Mouse (Mus musculus): Measurements from ENCODE around the gene Lamb2.

Gene Lamb2

DNA sequence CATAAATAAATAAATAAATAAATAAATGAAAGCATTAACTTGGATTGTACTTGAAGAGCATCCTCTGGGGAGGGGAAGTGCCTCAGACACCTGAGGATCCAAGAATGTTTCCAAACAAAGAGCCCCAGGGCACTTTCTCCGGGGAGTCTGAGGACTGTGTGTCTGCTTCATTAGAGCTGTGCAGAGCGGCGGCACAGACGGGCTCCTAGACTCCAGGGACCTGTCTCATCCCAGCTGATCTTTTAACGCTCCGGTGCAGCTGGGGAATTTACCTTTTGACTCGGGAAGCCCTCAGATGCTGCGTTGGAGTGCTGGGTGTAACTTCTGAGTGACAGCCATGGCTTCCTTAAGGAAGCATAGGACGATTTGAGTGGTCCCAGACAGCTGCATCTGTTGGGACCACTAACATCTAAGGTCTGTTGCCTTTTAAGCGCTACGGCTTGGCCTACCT is 18.3 kb upstream of the Lamb2 start, which contains the start of gene Klhdc8b:
Gene Klhdc8b, minus strand, starts transcription at position 401 of the 451 bp plus-strand sequence.
- 21% methylated on average over 11 of the region's 11 CpGs for WGBS

GRCm38 (mm10) chr9:108461675-108462074 is 17.9 kb upstream of the Lamb2 start:
- WGBS = 82% methylated on average over 5 of the region's 5 CpGs

DNA sequence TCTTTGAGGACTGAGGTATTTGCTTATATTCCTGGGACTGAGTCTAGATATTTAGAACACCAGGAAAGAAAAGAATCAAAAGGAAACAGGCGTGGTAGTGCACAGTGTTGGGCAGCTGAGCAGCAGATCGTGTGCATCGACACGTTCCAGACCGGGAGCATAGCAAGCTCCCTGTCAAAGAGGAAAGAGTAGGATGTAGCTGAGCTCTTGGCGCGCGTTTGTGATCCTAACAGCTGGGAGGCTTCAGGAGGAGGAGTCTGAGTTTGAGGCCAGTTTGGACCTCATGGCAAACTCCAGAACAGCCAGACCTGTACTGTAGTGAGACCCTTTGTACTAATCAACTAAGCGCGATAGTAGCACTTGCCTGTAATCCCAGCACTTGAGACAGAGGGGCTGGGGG is 17.3 kb upstream of the Lamb2 start:
- 69% methylated on average over 10 of the region's 10 CpGs for WGBS

GRCm38 (mm10) chr9:108463713-108464112 is 15.8 kb upstream of the Lamb2 start:
- WGBS = 96% methylated on average over 9 of the region's 9 CpGs

DNA sequence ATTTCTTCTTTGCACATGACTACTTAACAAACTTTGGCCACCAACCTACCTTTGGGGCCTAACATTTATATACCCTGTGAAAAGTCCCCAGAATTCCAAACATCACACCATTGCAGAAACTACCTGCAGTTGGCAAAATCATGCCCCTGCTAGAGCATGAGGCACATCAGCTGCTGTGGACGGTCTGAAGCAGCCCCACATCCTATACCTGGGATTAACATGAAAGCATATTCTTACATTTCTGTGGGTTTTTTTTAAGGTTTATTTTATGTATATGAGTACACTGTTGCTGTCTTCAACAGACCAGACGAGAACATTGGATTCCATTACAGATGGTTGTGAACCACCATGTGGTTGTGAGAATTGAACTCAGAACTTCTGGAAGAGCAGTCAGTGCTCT is 13.3 kb upstream of the Lamb2 start:
- WGBS = 95% methylated on average over 2 of the region's 2 CpGs

DNA sequence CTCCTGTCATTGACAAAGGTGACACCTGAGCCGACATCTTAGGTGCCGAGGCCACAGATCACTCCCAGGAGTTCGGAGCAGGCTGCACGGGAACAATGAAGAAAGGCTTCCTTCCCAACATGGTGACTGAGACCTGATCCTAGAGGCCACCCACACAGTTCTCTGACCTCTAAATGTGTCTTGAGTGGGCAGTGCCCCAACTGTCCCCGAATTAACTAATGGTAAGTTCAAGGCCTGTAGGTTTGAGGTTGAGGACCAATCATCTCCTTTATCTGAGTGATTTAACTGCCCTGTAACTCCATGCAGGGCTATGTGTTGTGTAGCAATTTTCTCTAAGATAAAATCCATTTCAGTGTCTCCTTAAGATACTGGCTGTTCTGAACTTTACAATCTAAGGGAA is 10.1 kb upstream of the Lamb2 start:
- WGBS = 85% methylated on average over 5 of the region's 5 CpGs

GRCm38 (mm10) chr9:108469845-108470244 is 9.7 kb upstream of the Lamb2 start:
- WGBS = 89% methylated on average over 4 of the region's 4 CpGs

DNA sequence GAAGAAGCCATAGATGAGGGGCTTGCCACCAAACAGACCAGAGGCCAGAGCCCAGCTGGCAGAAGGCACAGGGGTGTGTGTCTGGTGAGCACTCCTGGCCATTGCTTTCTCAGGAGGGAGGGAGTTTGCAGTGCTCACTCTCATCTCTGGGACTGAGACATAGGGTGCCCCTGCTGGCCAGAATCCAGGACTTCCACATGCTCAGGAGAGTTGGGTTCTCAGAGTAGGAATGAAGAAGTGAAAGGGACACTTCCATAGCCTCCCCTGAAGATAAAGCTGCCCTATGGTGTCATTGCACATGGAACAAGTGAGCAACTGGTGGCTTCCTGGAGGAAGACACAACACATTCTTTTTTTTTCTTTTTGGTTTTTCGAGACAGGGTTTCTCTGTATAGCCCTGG is 5.0 kb upstream of the Lamb2 start:
- WGBS = 54% methylated on average over 1 of the region's 1 CpGs

DNA sequence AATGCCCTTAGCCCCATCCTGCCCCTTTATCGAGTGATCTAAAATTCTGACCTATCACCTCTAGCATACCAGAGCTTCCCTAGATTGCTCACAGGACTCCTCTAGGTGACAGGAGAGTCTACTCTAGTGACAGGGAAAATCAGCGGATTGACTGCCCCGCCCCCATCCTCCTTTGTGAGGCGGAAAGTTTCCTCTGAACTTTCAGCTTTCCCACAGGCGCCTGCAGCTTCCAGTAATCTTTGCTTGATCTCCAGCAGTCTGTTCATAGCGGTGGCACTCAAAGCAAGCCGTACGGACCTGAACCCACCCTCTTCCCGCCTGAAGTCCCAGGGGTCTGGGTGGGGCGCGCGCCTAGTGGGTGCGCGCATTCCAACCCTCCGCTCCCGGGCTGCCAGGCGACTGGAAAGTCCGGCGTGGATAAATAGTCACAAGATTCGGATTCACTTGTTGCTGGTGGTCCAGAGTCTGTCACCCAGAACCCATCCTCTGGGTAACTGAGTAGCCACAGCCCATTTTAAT is 839 bp upstream of the Lamb2 start:
- WGBS = 3% methylated on average over 20 of the region's 20 CpGs

DNA sequence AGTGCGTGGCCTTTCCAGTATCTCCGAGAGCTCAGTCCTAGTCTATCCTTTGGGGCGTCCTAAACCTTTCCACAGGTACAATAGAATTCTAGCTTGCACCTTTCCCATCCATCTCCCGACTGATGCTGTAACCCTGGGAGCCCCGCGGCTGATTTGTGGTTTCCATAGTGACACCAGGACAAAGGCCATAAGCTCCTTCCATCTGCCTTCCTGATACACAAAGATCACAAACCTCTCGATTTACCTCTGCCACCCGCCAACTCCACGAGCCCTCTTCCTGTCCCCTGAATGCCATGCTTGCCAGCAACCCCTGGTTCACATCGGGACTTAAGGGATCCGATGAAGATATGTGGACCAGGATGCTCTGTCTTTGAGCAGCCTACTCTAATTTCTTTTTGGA is 295 bp upstream of the Lamb2 start:
- 31% methylated on average over 11 of the region's 11 CpGs for WGBS

- WGBS = 92% methylated on average over 28 of the region's 28 CpGs
These were observed 1.4 kb downstream of the Lamb2 start for GRCm38 (mm10) chr9:108480813-108481519.

DNA sequence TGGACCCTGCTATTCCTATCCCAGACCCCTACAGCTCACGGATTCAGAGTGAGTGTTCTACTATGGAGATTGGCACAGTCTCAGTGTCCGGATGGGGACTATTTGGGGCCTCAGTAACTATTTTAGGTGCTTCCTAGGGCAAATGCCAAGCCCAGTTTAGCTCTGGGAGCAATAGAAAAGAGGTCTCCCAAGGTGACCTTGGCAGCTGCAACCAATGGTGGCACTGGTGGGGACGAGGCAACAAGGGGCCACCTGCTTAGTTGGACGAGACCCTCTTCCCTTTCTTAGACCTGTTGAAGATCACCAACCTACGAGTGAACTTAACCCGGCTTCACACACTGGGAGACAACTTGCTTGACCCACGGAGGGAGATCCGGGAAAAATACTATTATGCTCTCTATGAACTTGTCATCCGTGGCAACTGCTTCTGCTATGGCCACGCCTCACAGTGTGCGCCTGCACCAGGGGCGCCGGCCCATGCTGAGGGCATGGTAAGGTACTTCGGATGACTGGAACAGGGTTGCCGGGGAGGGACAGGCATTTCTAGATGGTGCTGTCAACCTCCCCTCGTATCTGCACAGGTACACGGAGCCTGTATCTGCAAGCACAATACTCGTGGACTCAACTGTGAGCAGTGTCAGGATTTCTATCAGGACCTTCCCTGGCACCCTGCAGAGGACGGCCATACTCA is 2.1 kb downstream of the Lamb2 start:
- 91% methylated on average over 19 of the region's 19 CpGs for WGBS

- 93% methylated on average over 18 of the region's 18 CpGs for WGBS
These were observed 3.7 kb downstream of the Lamb2 start for GRCm38 (mm10) chr9:108483051-108483790.

DNA sequence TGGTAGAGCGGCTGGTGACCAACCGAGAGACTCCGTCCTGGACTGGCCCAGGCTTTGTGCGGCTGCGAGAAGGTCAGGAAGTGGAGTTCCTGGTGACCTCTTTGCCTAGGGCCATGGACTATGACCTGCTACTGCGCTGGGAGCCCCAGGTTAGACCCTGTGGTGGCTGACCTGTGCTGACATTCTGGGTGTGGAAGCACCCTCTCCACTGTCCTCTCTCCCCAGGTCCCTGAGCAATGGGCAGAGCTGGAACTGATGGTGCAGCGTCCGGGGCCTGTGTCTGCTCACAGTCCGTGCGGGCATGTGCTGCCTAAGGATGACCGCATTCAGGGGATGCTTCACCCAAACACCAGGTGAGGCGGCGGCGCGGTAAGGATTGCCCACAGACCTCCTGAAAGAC is 4.5 kb downstream of the Lamb2 start:
- WGBS = 96% methylated on average over 15 of the region's 15 CpGs

- 95% methylated on average over 19 of the region's 19 CpGs for WGBS
These were observed 5.9 kb downstream of the Lamb2 start for GRCm38 (mm10) chr9:108485301-108485875.

GRCm38 (mm10) chr9:108486973-108487530 is 7.5 kb downstream of the Lamb2 start:
- WGBS = 93% methylated on average over 8 of the region's 8 CpGs

GRCm38 (mm10) chr9:108488403-108488802 is 8.9 kb downstream of the Lamb2 start:
- WGBS = 96% methylated on average over 17 of the region's 17 CpGs

DNA sequence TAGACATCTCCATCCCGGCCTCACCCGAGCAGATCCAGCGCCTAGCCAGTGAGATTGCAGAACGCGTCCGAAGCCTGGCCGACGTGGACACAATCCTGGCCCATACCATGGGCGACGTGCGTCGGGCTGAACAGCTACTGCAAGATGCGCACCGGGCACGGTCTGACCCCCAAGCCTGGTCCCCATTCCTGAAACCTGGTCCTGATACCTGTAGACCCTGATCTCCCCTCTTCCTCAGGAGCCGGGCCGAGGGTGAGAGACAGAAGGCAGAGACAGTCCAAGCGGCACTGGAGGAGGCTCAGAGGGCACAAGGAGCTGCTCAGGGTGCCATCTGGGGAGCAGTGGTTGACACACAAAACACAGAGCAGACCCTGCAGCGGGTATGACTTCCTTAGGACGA is 9.7 kb downstream of the Lamb2 start:
- 94% methylated on average over 20 of the region's 20 CpGs for WGBS

GRCm38 (mm10) chr9:108489702-108490558 is 10.4 kb downstream of the Lamb2 start:
- WGBS = 49% methylated on average over 26 of the region's 26 CpGs

DNA sequence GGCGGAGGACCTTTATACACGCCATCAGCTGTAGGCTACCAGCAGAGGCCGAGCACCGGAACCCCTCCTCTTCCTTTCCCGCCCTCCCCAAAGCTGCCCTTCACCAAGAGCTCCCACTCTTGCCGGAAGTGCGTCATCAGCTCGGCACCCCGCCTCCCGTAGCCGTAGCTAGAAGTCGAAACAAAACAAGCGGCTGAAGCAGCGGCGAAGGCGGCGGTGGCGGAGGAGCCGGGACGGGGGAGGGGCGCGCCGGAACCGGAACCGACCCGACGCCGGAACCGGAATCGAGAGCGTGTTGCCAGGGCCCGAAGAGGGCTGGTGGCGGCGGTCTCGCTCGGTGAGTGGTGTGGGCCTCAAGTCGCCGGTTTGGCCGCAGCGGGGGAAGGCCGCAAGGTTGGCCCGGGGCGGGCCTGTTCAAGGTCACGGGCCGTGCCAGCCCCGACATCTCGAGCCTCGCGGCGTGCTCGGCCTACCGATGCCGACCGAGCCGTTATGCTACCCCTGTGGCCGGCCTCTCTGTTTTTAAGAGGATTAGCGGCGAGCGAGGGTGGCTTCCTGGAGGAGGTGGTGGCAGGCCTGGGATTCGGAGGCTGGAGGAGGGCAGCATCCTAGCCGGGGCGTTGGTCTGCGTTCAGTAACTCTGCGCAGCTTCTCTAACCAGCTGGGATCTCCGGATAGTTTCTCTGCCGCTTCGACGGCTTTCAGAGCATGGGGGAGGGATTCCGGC is 11.2 kb downstream of the Lamb2 start, which contains the start of gene Usp19:
Gene Usp19, plus strand, starts transcription at position 44 of the 727 bp plus-strand sequence.
- under 1% methylated on average over 69 of the region's 69 CpGs for WGBS
